Mouse (Mus musculus) c-Kit-negative CD71-positive TER-119-positive erythroid progenitor cells, embryonic 14.5 days (primary cell): ENCODE results near the gene Csrnp2.

ENCODE experiments used
- DNase-seq: peaks from one replicate; pipeline ENCODE4 v3.0.0-alpha.2; 2013; ENCODE audit warnings: low read depth, low spot score

Csrnp2 gene

DNA sequence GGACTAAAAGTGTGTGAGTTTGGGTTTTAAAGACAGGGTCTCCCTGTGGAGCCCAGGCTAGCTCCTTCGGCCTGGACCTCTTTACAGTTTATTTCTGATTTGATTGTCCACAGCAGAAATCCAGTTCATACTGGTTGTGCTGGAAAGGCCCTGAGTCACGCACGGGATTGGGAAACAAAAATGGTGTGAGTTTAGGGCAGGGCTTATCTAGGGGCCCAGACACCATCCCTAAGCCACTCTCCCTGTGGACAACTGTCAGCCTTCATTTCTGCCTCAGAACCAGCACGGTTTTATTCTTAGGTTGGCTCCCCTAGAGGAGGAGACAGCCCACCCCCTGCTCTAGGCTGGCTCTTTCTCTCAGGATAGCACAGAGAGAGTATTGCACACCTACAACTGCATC lies 62.1 kb downstream of the Csrnp2 start:
- no peak for DNase-seq

DNA sequence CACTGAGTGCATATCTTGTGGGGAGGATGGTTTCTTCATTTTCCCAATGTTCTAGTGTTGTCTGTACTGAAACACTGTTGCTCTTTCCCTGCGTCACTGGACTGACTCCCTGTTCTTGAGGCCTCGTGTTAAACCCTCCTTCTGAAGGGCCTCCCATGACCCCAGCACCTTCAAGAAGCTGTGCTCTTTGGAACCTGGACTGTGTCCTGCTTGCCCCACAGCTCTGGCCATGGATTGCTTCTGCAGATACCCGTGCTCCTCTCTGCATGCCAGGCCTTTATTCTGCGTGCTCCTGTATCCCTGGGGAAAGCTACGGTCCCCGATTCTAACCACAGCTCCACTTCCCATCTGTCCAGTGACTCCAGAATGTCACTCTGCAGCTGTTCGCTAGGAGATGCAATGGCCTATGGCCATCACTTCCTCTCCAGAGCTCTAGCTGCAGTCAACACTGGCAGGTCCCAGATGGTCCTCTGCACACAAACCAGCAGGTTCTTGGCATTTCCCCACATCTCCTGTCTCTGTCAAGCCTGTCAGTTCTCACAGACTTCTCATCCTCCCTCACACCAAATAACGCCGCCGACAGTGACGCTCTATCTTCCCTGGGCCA lies 65.2 kb downstream of the Csrnp2 start:
- DNase-seq = no peak
